Mouse (Mus musculus): Measurements from ENCODE around the gene Cfap161. TPM values are rescaled to one million over a fixed set of nuclear protein-coding genes. Genes with fewer than 3 reads are reported as not detected.

Gene Cfap161
- polyA plus RNA-seq, 1 experiment from 2014 or later: 0.13 TPM

Other genes starting within 250 kb of the Cfap161 start
- gene Tmc3, start 210.0 kb downstream of the Cfap161 start, polyA plus RNA-seq (2015; fragmentation: Nextera tagmentation; extraction: Ambion mirVana): 0.90 and 1.1 TPM in 2 replicates
- gene Stard5, start 162.9 kb downstream of the Cfap161 start, polyA plus RNA-seq (2015; fragmentation: Nextera tagmentation; extraction: Ambion mirVana): 50.5 and 52.3 TPM in 2 replicates
- gene Il16, start 49.2 kb downstream of the Cfap161 start, polyA plus RNA-seq (2015; fragmentation: Nextera tagmentation; extraction: Ambion mirVana): 3.9 and 4.5 TPM in 2 replicates
- gene Tlnrd1, start 89.4 kb upstream of the Cfap161 start, polyA plus RNA-seq (2015; fragmentation: Nextera tagmentation; extraction: Ambion mirVana): 13.6 and 13.7 TPM in 2 replicates
- 91.2 and 108 TPM in 2 replicates for gene Mesd, start 89.6 kb upstream of the Cfap161 start, polyA plus RNA-seq (2015; fragmentation: Nextera tagmentation; extraction: Ambion mirVana)